Mouse (Mus musculus): ENCODE measurements around the gene Serpinf2. TPM values are rescaled to one million over a fixed set of nuclear protein-coding genes. Genes with fewer than 3 reads are reported as not detected.
A peak's percentile ranks its signal among the peaks of the same experiment; 100 is the strongest.

The Serpinf2 gene
- total and polyA plus RNA-seq, 2 experiments from 2014 or later = 0.24 TPM; not detected in 1

DNA sequence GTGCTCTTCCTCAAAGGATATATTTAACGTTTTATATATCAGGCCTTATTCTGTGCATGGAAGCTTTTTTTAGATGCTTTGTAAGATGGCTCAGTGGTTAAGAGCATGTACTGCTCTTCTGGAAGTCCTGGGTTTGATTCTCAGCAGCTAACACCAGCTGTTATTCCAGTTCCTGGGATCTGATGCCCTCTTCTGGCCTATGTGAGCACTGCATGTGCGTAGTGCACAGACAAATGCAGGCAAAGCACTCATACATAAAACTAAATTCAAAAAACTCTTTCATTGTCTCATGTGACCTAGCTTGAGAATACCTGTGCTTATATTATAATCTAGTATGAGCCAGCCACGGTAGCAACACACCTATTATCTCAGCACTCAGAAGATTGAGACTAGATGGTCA, 32.5 kb downstream of the Serpinf2 start:
- ATAC-seq (no peak), DNase-seq (no peak)
- H3K4me2 ChIP-seq (ENCODE audit: low read depth) = no peak overlapping the region
- no peak overlapping the region for H3K9ac ChIP-seq
- no peaks in the 10 kb centered on the region for H3K36me3 ChIP-seq (ENCODE audit: insufficient read depth)
- H3K27ac ChIP-seq (ENCODE audit: low read depth, low read length) = no peak overlapping the region
- TF ChIP-seq CTCF (IDR thresholded peaks at IDR 0.05; ENCODE audit: low read depth) = peak; percentile 61
- H3K27me3 ChIP-seq (ENCODE audit: insufficient read depth, low read length) = no peaks in the 10 kb centered on the region
- no peaks in the 10 kb centered on the region for H3K9me3 ChIP-seq (ENCODE audit: low read length)
- H3K4me1 ChIP-seq (ENCODE audit: insufficient read depth) = no peaks in the 10 kb centered on the region
- no peak overlapping the region for H3K4me3 ChIP-seq (ENCODE audit: low read depth, low read length)
- 47% methylated on average over 3 of the region's 3 CpGs for WGBS

DNA sequence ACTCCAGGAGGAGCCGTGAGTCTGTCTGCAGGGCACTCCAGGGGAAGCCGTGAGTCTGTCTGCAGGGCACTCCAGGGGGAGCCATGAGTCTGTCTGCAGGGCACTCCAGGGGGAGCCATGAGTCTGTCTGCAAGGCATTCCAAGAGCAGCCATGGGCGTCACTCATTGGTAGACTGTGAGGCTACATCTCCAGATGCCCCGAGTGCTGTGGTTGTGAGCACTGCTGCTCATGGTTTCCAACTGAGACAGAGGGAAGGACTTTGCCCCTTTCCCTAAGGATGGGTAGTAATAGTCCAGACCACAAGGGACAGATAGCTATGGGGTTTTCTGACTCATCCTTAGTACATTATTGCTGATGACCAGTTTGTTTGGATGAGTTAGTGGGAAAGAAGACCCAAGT, 33.3 kb downstream of the Serpinf2 start:
- Histone ChIP-seq H3K9ac (no peak overlapping the region), H3K4me3 (ENCODE audit: low read depth, low read length) (no peak overlapping the region), H3K27me3 (ENCODE audit: insufficient read depth, low read length) (no peaks in the 10 kb centered on the region), H3K4me1 (ENCODE audit: insufficient read depth) (no peaks in the 10 kb centered on the region), H3K36me3 (ENCODE audit: insufficient read depth) (no peaks in the 10 kb centered on the region), H3K27ac (ENCODE audit: low read depth, low read length) (no peak overlapping the region), H3K4me2 (ENCODE audit: low read depth) (no peak overlapping the region), H3K9me3 (ENCODE audit: low read length) (no peaks in the 10 kb centered on the region)
- ATAC-seq = no peak
- no peak for TF ChIP-seq CTCF (IDR thresholded peaks at IDR 0.05; ENCODE audit: low read depth)
- DNase-seq = no peak
- 78% methylated on average over 4 of the region's 4 CpGs for WGBS

DNA sequence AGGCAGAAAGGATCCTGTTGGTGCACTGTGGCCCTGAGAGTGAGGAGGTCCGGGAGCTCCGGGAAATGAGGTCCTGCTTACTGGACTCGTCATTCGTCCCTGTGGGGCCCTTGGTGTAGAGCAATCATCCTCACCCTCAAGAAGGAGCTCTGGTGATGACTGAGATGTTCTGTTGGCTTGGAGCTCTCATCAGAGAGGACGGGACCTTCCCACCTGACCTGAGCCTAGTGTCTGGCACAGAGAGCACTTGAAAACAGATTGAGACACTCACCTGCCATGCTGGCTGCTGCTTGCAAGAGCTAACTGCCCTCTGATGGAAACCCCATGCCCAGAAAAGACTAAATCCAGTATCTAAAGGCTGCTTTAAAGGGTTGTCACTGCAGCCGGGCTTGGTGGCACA, 34.6 kb downstream of the Serpinf2 start:
- no peak overlapping the region for H3K9ac ChIP-seq
- ATAC-seq (no peak), DNase-seq (no peak)
- H3K4me1 ChIP-seq (ENCODE audit: insufficient read depth) = no peaks in the 10 kb centered on the region
- H3K36me3 ChIP-seq (ENCODE audit: insufficient read depth) = no peaks in the 10 kb centered on the region
- no peak overlapping the region for H3K27ac ChIP-seq (ENCODE audit: low read depth, low read length)
- no peaks in the 10 kb centered on the region for H3K9me3 ChIP-seq (ENCODE audit: low read length)
- WGBS = 94% methylated on average over 6 of the region's 6 CpGs
- no peak overlapping the region for H3K4me3 ChIP-seq (ENCODE audit: low read depth, low read length)
- no peak for TF ChIP-seq CTCF (IDR thresholded peaks at IDR 0.05; ENCODE audit: low read depth)
- no peaks in the 10 kb centered on the region for H3K27me3 ChIP-seq (ENCODE audit: insufficient read depth, low read length)
- H3K4me2 ChIP-seq (ENCODE audit: low read depth) = no peak overlapping the region

DNA sequence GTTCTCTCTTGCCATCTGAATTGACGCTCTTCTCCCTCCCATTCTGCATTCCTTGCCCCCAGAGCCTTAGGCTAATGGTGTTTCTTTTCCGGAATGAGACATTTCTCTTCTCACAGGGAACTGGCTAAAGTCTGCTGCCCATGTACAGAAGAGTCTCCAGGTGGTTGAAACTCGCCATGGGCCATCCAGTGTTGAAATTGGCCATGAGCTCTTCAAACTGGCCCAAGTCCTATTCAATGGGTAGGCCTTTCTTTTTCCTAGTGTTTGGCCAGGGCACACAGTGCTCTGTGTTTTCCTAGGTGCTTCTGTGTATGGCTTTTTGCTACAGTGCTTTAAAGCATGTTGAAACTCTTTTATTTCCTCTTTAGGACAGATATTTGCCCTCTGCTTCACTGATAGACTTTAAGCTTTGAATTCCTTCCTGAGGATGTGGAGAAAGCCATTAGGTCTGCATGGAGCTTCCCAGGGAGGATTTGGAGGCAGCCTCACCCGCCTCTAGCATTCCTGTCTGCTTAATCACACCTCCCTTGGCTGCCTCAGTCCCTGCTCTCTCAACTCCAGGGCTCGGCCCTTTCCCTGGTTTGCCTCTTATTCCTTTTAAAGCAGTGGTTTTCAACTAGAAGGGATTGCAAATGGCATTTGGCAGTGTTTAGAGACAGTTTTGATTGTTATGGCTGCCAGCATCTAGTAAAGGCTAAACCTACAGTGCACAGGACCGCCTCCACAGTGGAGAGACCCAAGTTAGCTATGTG, 35.9 kb downstream of the Serpinf2 start:
- Histone ChIP-seq H3K4me1 (ENCODE audit: insufficient read depth) (0 out of 2 replicates have a peak, but pooled peaks cover 2% of the 10 kb centered on the region), H3K9ac (no peak overlapping the region), H3K36me3 (ENCODE audit: insufficient read depth) (no peaks in the 10 kb centered on the region), H3K4me2 (ENCODE audit: low read depth) (no peak overlapping the region), H3K27me3 (ENCODE audit: insufficient read depth, low read length) (no peaks in the 10 kb centered on the region), H3K9me3 (ENCODE audit: low read length) (no peaks in the 10 kb centered on the region), H3K4me3 (ENCODE audit: low read depth, low read length) (no peak overlapping the region), H3K27ac (ENCODE audit: low read depth, low read length) (no peak overlapping the region)
- WGBS = 68% methylated on average over 6 of the region's 6 CpGs
- ATAC-seq (no peak), DNase-seq (no peak)
- no peak for TF ChIP-seq CTCF (IDR thresholded peaks at IDR 0.05; ENCODE audit: low read depth)

DNA sequence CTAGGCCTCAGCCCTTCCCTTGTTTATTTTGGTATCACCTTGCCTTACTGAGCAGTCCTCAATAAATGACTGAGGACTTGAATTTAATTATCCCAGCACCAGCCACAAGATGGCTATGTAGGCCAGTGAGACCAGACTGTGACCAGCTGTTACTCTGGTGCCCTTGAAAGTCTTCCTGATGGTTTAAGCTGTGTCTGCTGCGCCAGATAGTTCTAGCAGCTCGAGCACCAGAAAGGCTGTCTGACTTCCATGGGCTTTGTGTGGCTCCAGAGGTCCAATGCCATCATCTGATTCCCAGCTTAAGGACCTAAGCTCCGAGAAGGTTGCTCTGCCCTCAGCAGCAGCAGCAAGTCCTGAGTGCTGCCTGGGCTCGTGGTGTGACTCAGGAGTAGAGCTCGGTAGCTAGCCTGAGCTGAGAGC, 37.1 kb downstream of the Serpinf2 start:
- H3K9me3 ChIP-seq (ENCODE audit: low read length) = no peaks in the 10 kb centered on the region
- H3K36me3 ChIP-seq (ENCODE audit: insufficient read depth) = no peaks in the 10 kb centered on the region
- DNase-seq (peak; percentile 76), ATAC-seq (peak; percentile 85)
- peak; percentile 82 for TF ChIP-seq CTCF (IDR thresholded peaks at IDR 0.05; ENCODE audit: low read depth)
- no peak overlapping the region for H3K27ac ChIP-seq (ENCODE audit: low read depth, low read length)
- H3K9ac ChIP-seq = no peak overlapping the region
- H3K4me3 ChIP-seq (ENCODE audit: low read depth, low read length) = no peak overlapping the region
- 56% methylated on average over 5 of the region's 5 CpGs for WGBS
- H3K4me2 ChIP-seq (ENCODE audit: low read depth) = no peak overlapping the region
- H3K4me1 ChIP-seq (ENCODE audit: insufficient read depth) = 0 out of 2 replicates have a peak, but pooled peaks cover 2% of the 10 kb centered on the region
- H3K27me3 ChIP-seq (ENCODE audit: insufficient read depth, low read length) = no peaks in the 10 kb centered on the region

DNA sequence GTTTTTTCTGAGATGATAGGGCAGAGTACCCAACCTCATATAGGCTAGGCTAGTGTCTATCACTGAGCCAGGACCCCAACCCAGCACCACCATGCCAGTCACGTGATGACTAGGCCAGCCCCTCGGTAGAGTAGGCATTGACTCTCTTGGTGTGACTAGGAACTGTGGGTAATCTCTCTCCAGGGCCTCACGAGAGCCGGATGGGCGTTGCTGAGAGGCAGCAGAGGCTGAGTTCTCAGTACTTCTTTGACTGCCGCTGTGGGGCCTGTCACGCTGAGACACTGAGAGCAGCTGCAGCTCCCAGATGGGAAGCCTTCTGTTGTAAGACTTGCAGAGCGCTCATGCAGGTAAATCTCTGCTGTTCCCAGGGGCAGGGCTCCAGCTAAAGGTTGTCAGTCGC, 39.3 kb downstream of the Serpinf2 start:
- ATAC-seq = no peak
- Histone ChIP-seq H3K4me1 (ENCODE audit: insufficient read depth) (peaks cover 6% of the 10 kb centered on the region; the same call in 1 of the 2 replicates), H3K9ac (no peak overlapping the region), H3K27me3 (ENCODE audit: insufficient read depth, low read length) (no peaks in the 10 kb centered on the region), H3K4me3 (ENCODE audit: low read depth, low read length) (no peak overlapping the region), H3K36me3 (ENCODE audit: insufficient read depth) (no peaks in the 10 kb centered on the region), H3K27ac (ENCODE audit: low read depth, low read length) (no peak overlapping the region), H3K4me2 (ENCODE audit: low read depth) (no peak overlapping the region), H3K9me3 (ENCODE audit: low read length) (no peaks in the 10 kb centered on the region)
- WGBS = 55% methylated on average over 9 of the region's 9 CpGs
- no peak for TF ChIP-seq CTCF (IDR thresholded peaks at IDR 0.05; ENCODE audit: low read depth)
- DNase-seq = peak; percentile 49

DNA sequence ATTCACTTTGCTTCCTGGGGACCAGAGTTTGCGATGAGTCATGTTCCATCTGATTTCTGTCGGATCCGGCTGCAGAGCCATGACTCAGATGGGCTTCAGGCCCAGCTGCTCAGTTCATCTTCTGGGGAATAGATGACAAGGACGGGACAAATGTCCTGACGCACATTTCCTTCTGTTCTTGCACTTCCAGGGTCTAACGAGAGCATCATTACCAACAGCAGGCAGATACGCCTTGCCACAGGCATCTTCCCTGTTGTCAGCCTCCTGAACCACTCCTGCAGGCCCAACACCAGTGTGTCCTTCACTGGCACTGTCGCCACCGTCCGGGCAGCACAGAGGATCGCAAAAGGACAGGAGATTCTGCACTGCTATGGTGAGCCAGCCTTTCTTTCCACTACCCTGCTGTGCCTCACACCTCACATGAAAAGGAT, 40.0 kb downstream of the Serpinf2 start:
- peaks cover 6% of the 10 kb centered on the region; the same call in 1 of the 2 replicates for H3K4me1 ChIP-seq (ENCODE audit: insufficient read depth)
- no peak overlapping the region for H3K4me2 ChIP-seq (ENCODE audit: low read depth)
- no peak overlapping the region for H3K4me3 ChIP-seq (ENCODE audit: low read depth, low read length)
- H3K27ac ChIP-seq (ENCODE audit: low read depth, low read length) = no peak overlapping the region
- ATAC-seq (no peak), DNase-seq (no peak)
- H3K9me3 ChIP-seq (ENCODE audit: low read length) = no peaks in the 10 kb centered on the region
- no peaks in the 10 kb centered on the region for H3K27me3 ChIP-seq (ENCODE audit: insufficient read depth, low read length)
- no peak for TF ChIP-seq CTCF (IDR thresholded peaks at IDR 0.05; ENCODE audit: low read depth)
- 83% methylated on average over 11 of the region's 11 CpGs for WGBS
- H3K9ac ChIP-seq = no peak overlapping the region
- no peaks in the 10 kb centered on the region for H3K36me3 ChIP-seq (ENCODE audit: insufficient read depth)
